Mouse (Mus musculus) CH12.LX (cell line): ENCODE results near the gene Gm20388. TPM values are rescaled to one million over a fixed set of nuclear protein-coding genes. Genes with fewer than 3 reads are reported as not detected.
"Not testable (repeated sequence)": the region's sequence is repeated elsewhere in the genome, so short reads cannot be mapped to it uniquely, and the experiment has no call there.

ENCODE experiments used
- DNase-seq: peaks from one replicate; pipeline ENCODE4 v3.0.0-alpha.2; 2013; ENCODE audit errors: extremely low read depth
- H3K27ac ChIP-seq: 2 replicates; pipeline ENCODE4 v1.5.1; 2012; ENCODE audit warnings: low read depth, mild to moderate bottlenecking, control low read depth, moderate library complexity; ENCODE audit not compliant: insufficient read depth
- H3K27me3 ChIP-seq: replicated peaks from 2 replicates; pipeline ENCODE3; 2012; ENCODE audit warnings: inconsistent platforms
- H3K36me3 ChIP-seq, 2 experiments: replicated peaks in 1 of 2; 2 replicates each; pipeline versions ENCODE3 to v1.6.1; 2012; ENCODE audit warnings: inconsistent platforms in 1 of 2, low read length in 1 of 2, mild to moderate bottlenecking in 1 of 2, mixed read lengths in 1 of 2, moderate library complexity in 1 of 2; ENCODE audit not compliant: control insufficient read depth in 1 of 2, insufficient read depth in 1 of 2
- H3K4me1 ChIP-seq, 2 experiments: 2 replicates each; pipeline ENCODE4 v1.6.1; 2012; ENCODE audit warnings: inconsistent platforms in 1 of 2, moderate library complexity in 1 of 2; ENCODE audit not compliant: insufficient read depth in 2 of 2, control insufficient read depth in 1 of 2
- H3K4me2 ChIP-seq: 2 replicates; pipeline ENCODE4 v1.6.1; 2012; ENCODE audit warnings: low read depth, mild to moderate bottlenecking, control low read depth; ENCODE audit not compliant: poor library complexity, insufficient read depth, severe bottlenecking
- H3K4me3 ChIP-seq, 3 experiments: fragments of 150-350 bp in 1 of 3; sonication (generic) in 1 of 3; replicated peaks in 1 of 3; 2 replicates each; pipeline versions ENCODE3 to v1.5.1; 2011 to 2012; ENCODE audit warnings: low read depth in 2 of 3, low read length in 2 of 3, mild to moderate bottlenecking in 2 of 3, moderate library complexity in 2 of 3, control low read depth in 1 of 3, improper control_type of control experiment in 1 of 3, inconsistent platforms in 1 of 3, mixed read lengths in 1 of 3; ENCODE audit not compliant: poor library complexity in 1 of 3
- H3K79me2 ChIP-seq: replicated peaks from 2 replicates; pipeline ENCODE4 v1.6.1; 2012; ENCODE audit warnings: mild to moderate bottlenecking, moderate library complexity; ENCODE audit not compliant: control insufficient read depth, poor library complexity, insufficient read depth, severe bottlenecking; ENCODE audit errors: extremely low read depth
- H3K9ac ChIP-seq: 2 replicates; pipeline ENCODE4 v1.6.1; 2012; ENCODE audit warnings: low read depth, mild to moderate bottlenecking, control low read depth, moderate library complexity; ENCODE audit not compliant: insufficient read depth
- H3K9me3 ChIP-seq: replicated peaks from 2 replicates; pipeline ENCODE3; 2012; ENCODE audit warnings: low read length, inconsistent platforms, mixed read lengths
- CTCF ChIP-seq, 2 experiments: IDR thresholded peaks in 1 of 2; conservative IDR thresholded peaks in 1 of 2; 2 replicates each; pipeline ENCODE4 v1.5.1; 2011 to 2012; ENCODE audit warnings: low read depth in 2 of 2, low read length in 2 of 2, improper control_type of control experiment in 1 of 2, inconsistent platforms in 1 of 2, mild to moderate bottlenecking in 1 of 2, moderate library complexity in 1 of 2
- EP300 ChIP-seq: IDR thresholded peaks from 2 replicates; pipeline ENCODE4 v1.6.1; 2011; ENCODE audit warnings: low read length, improper control_type of control experiment
- MAFK ChIP-seq: IDR thresholded peaks from 2 replicates; pipeline ENCODE4 v1.6.1; 2011; ENCODE audit warnings: low read length, improper control_type of control experiment; ENCODE audit not compliant: insufficient replicate concordance
- MAX ChIP-seq: IDR thresholded peaks from 2 replicates; pipeline ENCODE4 v1.6.1; 2011; ENCODE audit warnings: low read length, improper control_type of control experiment
- MAZ ChIP-seq: IDR thresholded peaks from 2 replicates; pipeline ENCODE4 v1.6.1; 2012; ENCODE audit warnings: low read depth, mild to moderate bottlenecking, inconsistent platforms, low read length, improper control_type of control experiment, moderate library complexity
- MEF2A ChIP-seq: IDR thresholded peaks from 2 replicates; pipeline ENCODE4 v1.6.1; 2014; ENCODE audit warnings: low read depth, mild to moderate bottlenecking, inconsistent platforms, low read length, improper control_type of control experiment, borderline replicate concordance
- MYC ChIP-seq: IDR thresholded peaks from 2 replicates; pipeline ENCODE4 v1.6.1; 2011; ENCODE audit warnings: low read depth, mild to moderate bottlenecking, improper control_type of control experiment, low read length
- POLR2A ChIP-seq: IDR thresholded peaks from 2 replicates; pipeline ENCODE4 v1.6.1; 2011; ENCODE audit warnings: low read depth, mild to moderate bottlenecking, improper control_type of control experiment, low read length
- RAD21 ChIP-seq: IDR thresholded peaks from 2 replicates; pipeline ENCODE4 v1.6.1; 2011; ENCODE audit warnings: low read depth, mild to moderate bottlenecking, low read length, improper control_type of control experiment, moderate library complexity
- RCOR1 ChIP-seq: conservative IDR thresholded peaks from 2 replicates; pipeline ENCODE4 v1.6.1; 2012; ENCODE audit warnings: low read depth, mild to moderate bottlenecking, inconsistent platforms, low read length, improper control_type of control experiment
- SMC3 ChIP-seq: IDR thresholded peaks from 2 replicates; pipeline ENCODE4 v1.6.1; 2011; ENCODE audit warnings: low read depth, low read length, improper control_type of control experiment
- TCF12 ChIP-seq: IDR thresholded peaks from 2 replicates; pipeline ENCODE4 v1.6.1; 2014; ENCODE audit warnings: low read depth, mild to moderate bottlenecking, inconsistent platforms, low read length, improper control_type of control experiment
- ZKSCAN1 ChIP-seq: IDR thresholded peaks from 2 replicates; pipeline ENCODE4 v1.6.1; 2012; ENCODE audit warnings: low read depth, inconsistent platforms, low read length, improper control_type of control experiment, borderline replicate concordance
- ZMIZ1 ChIP-seq: IDR thresholded peaks from 2 replicates; pipeline ENCODE4 v1.6.1; 2012; ENCODE audit warnings: low read depth, mild to moderate bottlenecking, inconsistent platforms, low read length, improper control_type of control experiment
- dilution Hi-C: fragments of 300-500 bp; cut with MboI; formaldehyde crosslinking; loops from 2 replicates; pipeline ENCODE4 v1.14.3; 2020; ENCODE audit warnings: low sequenced_read_pairs; ENCODE audit not compliant: extremely low pct_unique_long_range_greater_than_20kb, extremely low pct_ligation_motif_present
- in situ Hi-C: fragments of 300-500 bp; cut with MboI; formaldehyde crosslinking; loops from 3 replicates; pipeline ENCODE4 v1.14.3; 2019; ENCODE audit warnings: low sequenced_read_pairs, low pct_ligation_motif_present, low pct_unique_long_range_greater_than_20kb, mixed read lengths
- polyA plus RNA-seq: library from polyadenylated mRNA; unstranded; fragments of >175 nt; gene quantifications from 2 replicates; pipeline ENCODE4 v1.2.1, GENCODE M21; 2012; ENCODE audit warnings: low read depth; ENCODE audit not compliant: insufficient read length
- total RNA-seq, 2 experiments: library from RNA; depleted of rRNA; stranded (reverse); fragments of 300-350 nt in 1 of 2; fragments of >200 nt in 1 of 2; gene quantifications; 2 replicates each; pipeline ENCODE4 v1.2.3; 2012 to 2014

Gm20388 gene
- total and polyA plus RNA-seq, 3 experiments = 14.8 to 26.3 (median 22.2) TPM

- H3K27me3 ChIP-seq = peaks cover 9% of the 10 kb centered on the region
- dilution Hi-C loops = no loop called here
These were observed 453.6 kb downstream of the Gm20388 start for GRCm38 (mm10) chr8:120364093-120364725.

DNA sequence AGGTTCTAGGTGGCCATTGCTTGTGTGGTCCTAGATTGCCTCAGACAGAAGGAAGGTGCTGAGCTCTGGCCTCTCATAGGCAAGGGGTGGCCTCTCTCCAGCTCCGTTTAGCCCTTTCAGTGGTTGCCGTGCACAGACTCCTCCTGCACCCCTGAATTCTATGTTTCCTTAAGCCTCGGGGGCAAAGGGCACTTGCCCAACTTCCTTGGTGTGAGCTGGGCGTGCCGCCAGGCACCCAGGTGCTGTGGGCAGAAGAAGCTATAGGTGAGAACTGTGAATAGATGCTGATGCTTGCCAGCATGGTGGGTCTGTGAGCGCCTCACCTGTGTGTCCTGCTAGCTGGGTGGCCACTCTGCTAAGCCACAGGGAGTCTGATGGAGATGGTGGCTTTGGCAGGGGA lies 456.2 kb downstream of the Gm20388 start:
- in situ Hi-C loops = no loop called here
- Histone ChIP-seq H3K4me1 (peaks cover 14 to 44% of the 10 kb centered on the region in 2 experiments), H3K9ac (no peak overlapping the region), H3K36me3 (no peaks in the 10 kb centered on the region), H3K4me2 (no peak overlapping the region), H3K27ac (no peak overlapping the region), H3K9me3 (no peaks in the 10 kb centered on the region), H3K27me3 (peaks cover 9% of the 10 kb centered on the region), H3K79me2 (no peaks in the 10 kb centered on the region), H3K4me3 (no peak overlapping the region)
- DNase-seq = no peak
- TF ChIP-seq POLR2A (no peak), MAZ (no peak), MYC (no peak), MAFK (no peak)
- dilution Hi-C loops = no loop called here

More at GRCm38 (mm10) chr8:120364093-120364725, 453.6 kb downstream of the Gm20388 start:
- Histone ChIP-seq H3K79me2 (no peaks in the 10 kb centered on the region), H3K4me1 (peaks cover 13 to 37% of the 10 kb centered on the region in 2 experiments), H3K27ac (no peak overlapping the region), H3K4me2 (no peak overlapping the region), H3K4me3 (no peak overlapping the region), H3K9me3 (peaks cover 2% of the 10 kb centered on the region), H3K36me3 (no peaks in the 10 kb centered on the region), H3K9ac (no peak overlapping the region)
- peak; percentile 71; the same call in 1 of the 2 replicates for TF ChIP-seq MAZ
- peak; percentile 55 to 73; a peak in 3 of 4 replicates for TF ChIP-seq CTCF (conservative IDR thresholded peaks at IDR 0.05 in 1 of 2, IDR thresholded peaks at IDR 0.05 in 1 of 2; ENCODE audit: low read depth in 2 of 2, low read length in 2 of 2)
- TF ChIP-seq RAD21 = peak; percentile 50
- no peak for TF ChIP-seq MAX
- 0 out of 2 replicates have a peak, but pooled peaks have one; percentile 19 for TF ChIP-seq MEF2A
- TF ChIP-seq RCOR1 = no peak
- peak; percentile 70 for TF ChIP-seq SMC3
- no peak for TF ChIP-seq TCF12
- no peak for TF ChIP-seq ZMIZ1
- no peak for TF ChIP-seq EP300
- TF ChIP-seq ZKSCAN1 = no peak
- in situ Hi-C loops = loop anchor here (5.0 kb wide), 1 partner anchor 42 kb away; no protein-coding TSS in a partner anchor
- DNase-seq = peak; percentile 59

- H3K27me3 ChIP-seq, dilution Hi-C loops, DNase-seq, in situ Hi-C loops, H3K9ac ChIP-seq, H3K36me3 ChIP-seq, H3K79me2 ChIP-seq, H3K4me2 ChIP-seq, H3K27ac ChIP-seq, H3K4me3 ChIP-seq, H3K9me3 ChIP-seq: not testable (repeated sequence)
- H3K4me1 ChIP-seq = peaks cover 14 to 44% of the 10 kb centered on the region in 2 experiments
These were observed 457.6 kb downstream of the Gm20388 start for GRCm38 (mm10) chr8:120368191-120368590.
